Mouse (Mus musculus): Measurements from ENCODE around the gene Dapk3. TPM values are rescaled to one million over a fixed set of nuclear protein-coding genes. Genes with fewer than 3 reads are reported as not detected.

The Dapk3 gene
- polyA plus RNA-seq, 1 experiment, result 95.9 TPM

DNA sequence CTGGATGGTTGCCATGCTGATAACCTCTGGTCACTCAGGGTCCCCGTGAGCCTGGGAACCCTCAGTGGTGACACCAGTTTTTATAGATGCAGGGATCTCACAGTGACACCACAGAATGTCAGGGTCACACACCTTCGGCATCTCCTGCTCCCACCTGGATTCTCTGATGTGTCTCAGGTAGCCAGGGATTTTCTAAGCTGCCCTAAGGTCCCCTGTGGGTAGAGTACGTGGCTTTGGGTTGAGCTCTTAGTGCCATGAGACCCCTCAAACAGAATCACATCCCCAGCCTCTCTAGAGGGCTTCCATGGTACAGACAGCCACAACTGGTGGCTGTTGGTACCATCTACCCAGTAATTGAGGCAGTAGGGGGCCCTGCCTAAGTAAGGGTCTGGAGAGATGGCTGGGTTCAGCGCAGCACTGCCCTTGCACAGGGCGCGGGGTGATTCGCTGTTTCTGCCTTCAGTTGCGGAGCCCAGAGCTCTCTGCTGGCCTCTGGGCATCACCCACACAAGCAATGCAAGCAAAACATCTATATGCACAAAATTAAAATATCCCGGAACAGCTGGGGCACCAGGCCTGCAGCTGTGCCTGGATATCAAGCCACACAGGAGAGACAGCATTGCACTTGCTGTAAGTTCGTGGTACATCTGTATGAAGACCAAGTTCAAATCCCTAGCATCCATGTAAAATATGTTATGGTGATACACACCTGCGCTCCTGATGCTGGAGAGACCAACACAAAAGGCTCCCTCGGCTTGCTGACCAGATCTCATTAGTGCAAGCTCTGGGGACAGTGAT lies 53.9 kb downstream of the Dapk3 start:
- DNase-seq, result no peak
- H3K4me1 ChIP-seq (replicated peaks; ENCODE audit: control insufficient read depth, insufficient read depth, low read length), result peaks cover 22% of the 10 kb centered on the region
- no peak overlapping the region for H3K4me3 ChIP-seq (ENCODE audit: control insufficient read depth, insufficient read depth, low read length)
- 91% methylated on average over 12 of the region's 12 CpGs for WGBS
- TF ChIP-seq POLR2A (IDR thresholded peaks at IDR 0.05; ENCODE audit: control insufficient read depth, extremely low read depth, insufficient read depth, low read length, poor library complexity), result no peak
- no peak for TF ChIP-seq CTCF (IDR thresholded peaks at IDR 0.05; ENCODE audit: borderline replicate concordance, control insufficient read depth, extremely low read depth, insufficient read depth, low read length, poor library complexity)
- no peaks in the 10 kb centered on the region for H3K36me3 ChIP-seq (ENCODE audit: control insufficient read depth, insufficient read depth, low read length)
- no peak overlapping the region for H3K27ac ChIP-seq (ENCODE audit: control insufficient read depth, insufficient read depth, low read length)
- no peaks in the 10 kb centered on the region; the same call in 1 of the 2 replicates for H3K27me3 ChIP-seq (ENCODE audit: control insufficient read depth, insufficient read depth, low read length)

GRCm38 (mm10) chr10:81238618-81239017 lies 55.8 kb downstream of the Dapk3 start:
- DNase-seq, result no peak
- no peaks in the 10 kb centered on the region for H3K36me3 ChIP-seq (ENCODE audit: control insufficient read depth, insufficient read depth, low read length)
- TF ChIP-seq CTCF (IDR thresholded peaks at IDR 0.05; ENCODE audit: borderline replicate concordance, control insufficient read depth, extremely low read depth, insufficient read depth, low read length, poor library complexity) (no peak), POLR2A (IDR thresholded peaks at IDR 0.05; ENCODE audit: control insufficient read depth, extremely low read depth, insufficient read depth, low read length, poor library complexity) (no peak)
- 94% methylated on average over 2 of the region's 2 CpGs for WGBS
- H3K27ac ChIP-seq (ENCODE audit: control insufficient read depth, insufficient read depth, low read length), result no peak overlapping the region
- no peaks in the 10 kb centered on the region; the same call in 1 of the 2 replicates for H3K27me3 ChIP-seq (ENCODE audit: control insufficient read depth, insufficient read depth, low read length)
- no peak overlapping the region for H3K4me3 ChIP-seq (ENCODE audit: control insufficient read depth, insufficient read depth, low read length)
- H3K4me1 ChIP-seq (replicated peaks; ENCODE audit: control insufficient read depth, insufficient read depth, low read length), result peaks cover 30% of the 10 kb centered on the region

GRCm38 (mm10) chr10:81240876-81241275 lies 58.1 kb downstream of the Dapk3 start:
- TF ChIP-seq POLR2A (IDR thresholded peaks at IDR 0.05; ENCODE audit: control insufficient read depth, extremely low read depth, insufficient read depth, low read length, poor library complexity) (no peak), CTCF (IDR thresholded peaks at IDR 0.05; ENCODE audit: borderline replicate concordance, control insufficient read depth, extremely low read depth, insufficient read depth, low read length, poor library complexity) (peak; percentile 85)
- Histone ChIP-seq H3K27ac (ENCODE audit: control insufficient read depth, insufficient read depth, low read length) (no peak overlapping the region), H3K4me3 (ENCODE audit: control insufficient read depth, insufficient read depth, low read length) (no peak overlapping the region), H3K36me3 (ENCODE audit: control insufficient read depth, insufficient read depth, low read length) (no peaks in the 10 kb centered on the region), H3K4me1 (replicated peaks; ENCODE audit: control insufficient read depth, insufficient read depth, low read length) (peaks cover 37% of the 10 kb centered on the region), H3K27me3 (ENCODE audit: control insufficient read depth, insufficient read depth, low read length) (no peaks in the 10 kb centered on the region; the same call in 1 of the 2 replicates)
- DNase-seq, result peak; percentile 74
- WGBS, result 25% methylated on average over 13 of the region's 13 CpGs

DNA sequence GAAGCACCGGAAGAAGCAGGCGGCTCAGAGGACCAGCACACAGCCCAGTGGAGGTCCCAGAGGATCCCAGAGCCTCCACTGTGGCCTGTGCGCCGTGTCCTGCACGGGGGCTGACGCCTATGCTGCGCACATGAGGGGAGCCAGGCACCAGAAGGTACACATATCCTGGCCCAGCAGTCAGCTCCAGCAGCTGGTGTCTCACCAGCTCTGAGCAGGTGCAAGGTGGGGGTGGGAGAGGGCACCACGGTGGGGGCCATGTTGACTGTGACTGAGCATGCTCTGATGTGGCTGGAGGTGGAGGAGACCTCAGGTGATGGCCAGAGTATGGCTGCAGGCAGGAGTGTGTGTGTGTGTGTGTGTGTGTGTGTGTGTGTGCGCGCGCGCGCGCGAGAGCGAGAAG lies 59.2 kb downstream of the Dapk3 start:
- DNase-seq, result no peak

More for the DNA sequence above, 59.2 kb downstream of the Dapk3 start:
- TF ChIP-seq CTCF (IDR thresholded peaks at IDR 0.05; ENCODE audit: borderline replicate concordance, control insufficient read depth, extremely low read depth, insufficient read depth, low read length, poor library complexity) (peak; percentile 27; the same call in 1 of the 2 replicates), POLR2A (IDR thresholded peaks at IDR 0.05; ENCODE audit: control insufficient read depth, extremely low read depth, insufficient read depth, low read length, poor library complexity) (no peak)
- H3K4me3 ChIP-seq (ENCODE audit: control insufficient read depth, insufficient read depth, low read length), result no peak overlapping the region
- H3K36me3 ChIP-seq (ENCODE audit: control insufficient read depth, insufficient read depth, low read length), result no peaks in the 10 kb centered on the region
- H3K27me3 ChIP-seq (ENCODE audit: control insufficient read depth, insufficient read depth, low read length), result no peaks in the 10 kb centered on the region; the same call in 1 of the 2 replicates
- H3K4me1 ChIP-seq (replicated peaks; ENCODE audit: control insufficient read depth, insufficient read depth, low read length), result peaks cover 43% of the 10 kb centered on the region
- 0 out of 2 replicates have a peak overlapping the region, but pooled peaks have one; percentile 15 for H3K27ac ChIP-seq (ENCODE audit: control insufficient read depth, insufficient read depth, low read length)
- WGBS, result 84% methylated on average over 16 of the region's 16 CpGs

Other genes starting within 250 kb of the Dapk3 start
- 0.63 and 0.80 TPM in 2 replicates for gene Gng7, start 168.1 kb upstream of the Dapk3 start, polyA plus RNA-seq (2012; rRNA removed)
- gene Diras1, start 157.3 kb upstream of the Dapk3 start, polyA plus RNA-seq (2012; rRNA removed), result 0.05 and 0.13 TPM in 2 replicates
- gene Slc39a3, start 145.6 kb upstream of the Dapk3 start, polyA plus RNA-seq (2012; rRNA removed), result 52.7 and 57.6 TPM in 2 replicates
- gene Sgta, start 122.8 kb upstream of the Dapk3 start, polyA plus RNA-seq (2012; rRNA removed), result 265 and 279 TPM in 2 replicates
- 30.7 and 35.7 TPM in 2 replicates for gene Thop1, start 113.0 kb upstream of the Dapk3 start, polyA plus RNA-seq (2012; rRNA removed)
- gene Creb3l3, start 84.1 kb upstream of the Dapk3 start, polyA plus RNA-seq (2012; rRNA removed), result 0.39 and 1.0 TPM in 2 replicates
- 214 and 285 TPM in 2 replicates for gene Map2k2, start 77.1 kb upstream of the Dapk3 start, polyA plus RNA-seq (2012; rRNA removed)
- 66.0 and 87.5 TPM in 2 replicates for gene Zbtb7a, start 47.8 kb upstream of the Dapk3 start, polyA plus RNA-seq (2012; rRNA removed)
- 67.6 and 72.9 TPM in 2 replicates for gene Pias4, start 15.1 kb upstream of the Dapk3 start, polyA plus RNA-seq (2012; rRNA removed)
- 2,100 and 2,369 TPM in 2 replicates for gene Eef2, start 6.4 kb upstream of the Dapk3 start, polyA plus RNA-seq (2012; rRNA removed)
- not detected in 2 replicates for gene 4930442H23Rik, start 844 bp downstream of the Dapk3 start, polyA plus RNA-seq (2012; rRNA removed)
- 0.12 TPM in 1 of 2 replicates, not detected in the other for gene Nmrk2, start 19.0 kb downstream of the Dapk3 start, polyA plus RNA-seq (2012; rRNA removed)
- gene Atcay, start 47.8 kb downstream of the Dapk3 start, polyA plus RNA-seq (2012; rRNA removed), result 2.4 and 2.5 TPM in 2 replicates
- gene Zfr2, start 50.1 kb downstream of the Dapk3 start, polyA plus RNA-seq (2012; rRNA removed), result 9.1 and 9.6 TPM in 2 replicates
- 19.5 and 21.0 TPM in 2 replicates for gene Matk, start 69.9 kb downstream of the Dapk3 start, polyA plus RNA-seq (2012; rRNA removed)
- gene Mrpl54, start 83.9 kb downstream of the Dapk3 start, polyA plus RNA-seq (2012; rRNA removed), result 102 and 118 TPM in 2 replicates
- 125 and 136 TPM in 2 replicates for gene Apba3, start 84.0 kb downstream of the Dapk3 start, polyA plus RNA-seq (2012; rRNA removed)
- 27.5 and 34.5 TPM in 2 replicates for gene Tjp3, start 108.6 kb downstream of the Dapk3 start, polyA plus RNA-seq (2012; rRNA removed)
- 212 and 239 TPM in 2 replicates for gene Pip5k1c, start 110.0 kb downstream of the Dapk3 start, polyA plus RNA-seq (2012; rRNA removed)
- gene Cactin, start 138.1 kb downstream of the Dapk3 start, polyA plus RNA-seq (2012; rRNA removed), result 89.3 and 89.6 TPM in 2 replicates
- 310 and 312 TPM in 2 replicates for gene Tbxa2r, start 145.7 kb downstream of the Dapk3 start, polyA plus RNA-seq (2012; rRNA removed)
- 0.70 and 0.82 TPM in 2 replicates for gene Gipc3, start 160.3 kb downstream of the Dapk3 start, polyA plus RNA-seq (2012; rRNA removed)
- 199 and 209 TPM in 2 replicates for gene Hmg20b, start 167.5 kb downstream of the Dapk3 start, polyA plus RNA-seq (2012; rRNA removed)
- 65.3 and 85.5 TPM in 2 replicates for gene Mfsd12, start 174.5 kb downstream of the Dapk3 start, polyA plus RNA-seq (2012; rRNA removed)
- 12.7 TPM in 2 replicates for gene 4930404N11Rik, start 182.8 kb downstream of the Dapk3 start, polyA plus RNA-seq (2012; rRNA removed)
- 181 and 201 TPM in 2 replicates for gene Fzr1, start 195.5 kb downstream of the Dapk3 start, polyA plus RNA-seq (2012; rRNA removed)
- gene Dohh, start 201.4 kb downstream of the Dapk3 start, polyA plus RNA-seq (2012; rRNA removed), result 119 and 123 TPM in 2 replicates
- 4.1 and 5.3 TPM in 2 replicates for gene Gm48551, start 201.5 kb downstream of the Dapk3 start, polyA plus RNA-seq (2012; rRNA removed)
- 7.5 and 8.4 TPM in 2 replicates for gene Gm48552, start 206.0 kb downstream of the Dapk3 start, polyA plus RNA-seq (2012; rRNA removed)
- 49.7 and 51.1 TPM in 2 replicates for gene Smim24, start 210.0 kb downstream of the Dapk3 start, polyA plus RNA-seq (2012; rRNA removed)

Measured in thymus, adult 2 months (tissue).